Mouse (Mus musculus) R1 (cell line): ENCODE measurements around the gene Adamts4.

Source experiments
- DNase-seq: peaks from one replicate; pipeline ENCODE4 v3.0.0-alpha.2; 2018; ENCODE audit warnings: low read depth, low spot score

The Adamts4 gene

GRCm38 (mm10) chr1:171249913-171250600 is at the start of gene Adamts4:
Gene Adamts4, plus strand, starts transcription at chr1:171250421.
- no peak for DNase-seq

GRCm38 (mm10) chr1:171200769-171201168 is 49.5 kb upstream of the Adamts4 start:
- no peak for DNase-seq

- no peak for DNase-seq
Measured at GRCm38 (mm10) chr1:171203471-171204248, 46.6 kb upstream of the Adamts4 start.

- no peak for DNase-seq
Measured at GRCm38 (mm10) chr1:171204249-171204644, 46.0 kb upstream of the Adamts4 start.

- DNase-seq: no peak
Measured at GRCm38 (mm10) chr1:171205704-171206493, 44.3 kb upstream of the Adamts4 start.

GRCm38 (mm10) chr1:171209409-171209808 is 40.8 kb upstream of the Adamts4 start:
- no peak for DNase-seq

GRCm38 (mm10) chr1:171212854-171213253 is 37.4 kb upstream of the Adamts4 start:
- no peak for DNase-seq

- DNase-seq: no peak
Measured at GRCm38 (mm10) chr1:171213801-171214496, 36.3 kb upstream of the Adamts4 start, which contains the start of gene Nr1i3. Gene Nr1i3, plus strand, starts transcription at chr1:171213970.

GRCm38 (mm10) chr1:171216241-171216955 is 33.8 kb upstream of the Adamts4 start:
- no peak for DNase-seq

GRCm38 (mm10) chr1:171220871-171221270 is 29.4 kb upstream of the Adamts4 start:
- DNase-seq: peak; percentile 89

GRCm38 (mm10) chr1:171221281-171222193 is 28.7 kb upstream of the Adamts4 start:
- peak; percentile 49 for DNase-seq

GRCm38 (mm10) chr1:171222238-171223155 is 27.7 kb upstream of the Adamts4 start, which contains the start of gene Tomm40l:
Gene Tomm40l, minus strand, starts transcription at chr1:171222514.
- DNase-seq: peak; percentile 100

- no peak for DNase-seq
Measured at GRCm38 (mm10) chr1:171223168-171223567, 27.1 kb upstream of the Adamts4 start.

GRCm38 (mm10) chr1:171223796-171224195 is 26.4 kb upstream of the Adamts4 start:
- no peak for DNase-seq

- DNase-seq: no peak
Measured at GRCm38 (mm10) chr1:171224857-171225256, 25.4 kb upstream of the Adamts4 start, which contains the start of gene Apoa2. Gene Apoa2, plus strand, starts transcription at chr1:171225054.

- no peak for DNase-seq
Measured at GRCm38 (mm10) chr1:171226780-171227179, 23.4 kb upstream of the Adamts4 start.

- DNase-seq: no peak
Measured at GRCm38 (mm10) chr1:171227879-171228278, 22.3 kb upstream of the Adamts4 start.

- DNase-seq: no peak
Measured at GRCm38 (mm10) chr1:171229750-171230149, 20.5 kb upstream of the Adamts4 start.
